ENCODE assay signal across 9 mouse cellular contexts in the genomic region with DNA sequence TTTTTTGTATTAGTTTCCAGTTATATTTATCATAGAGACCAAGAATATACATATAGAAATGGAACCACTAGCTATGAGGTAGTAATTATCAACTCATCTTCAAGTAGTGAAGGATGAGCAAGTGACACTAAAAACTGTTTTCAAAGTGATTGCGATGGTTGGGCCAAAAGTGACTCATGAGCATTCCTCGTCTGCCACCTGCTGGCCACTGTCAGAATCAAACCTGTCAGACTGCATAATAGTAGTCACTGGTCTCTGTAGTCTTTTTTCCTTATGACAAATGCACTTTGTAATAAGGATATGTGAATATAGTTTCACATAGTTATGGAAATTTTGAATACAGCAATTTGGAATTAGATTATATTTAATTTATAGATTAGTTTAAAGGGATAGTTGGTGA. TPM values are rescaled to one million over a fixed set of nuclear protein-coding genes. Genes with fewer than 3 reads are reported as not detected.
DNase-seq lines count a peak whose midpoint lies in the region; ATAC-seq and TF ChIP-seq lines count a peak whose summit lies in the region.
"Had no signal": no experiment of that assay in that cellular context is flagged by ENCODE, and none has a peak within 500 bp of the region (broad histone marks: within the 10 kb centered on the region; RNA-seq: fewer than 3 reads in every experiment).

No protein-coding gene starts in this region.

- TF ChIP-seq RAD21 in MEL (IDR thresholded peaks at IDR 0.05; ENCODE audit: low read depth, low read length): peak; percentile 98

- H3K4me3 ChIP-seq in MEL (ENCODE audit: control insufficient read depth in 1 of 2, insufficient read depth in 1 of 2, low read depth in 2 of 2, low read length in 2 of 2): no peak overlapping the region
- no peak overlapping the region for H3K4me3 ChIP-seq in gastrocnemius, adult 2 months
- H3K4me3 ChIP-seq in liver, embryonic 13.5 days (replicated peaks): no peak overlapping the region
- H3K4me3 ChIP-seq in neural tube, embryonic 14.5 days (ENCODE audit: low read depth, low read length): no peak overlapping the region
- H3K4me3 ChIP-seq: hindbrain, embryonic 15.5 days had no signal

- H3K4me1 ChIP-seq in MEL (ENCODE audit: control insufficient read depth in 1 of 2, insufficient read depth in 2 of 2, low read length in 2 of 2): no peaks in the 10 kb centered on the region
- H3K4me1 ChIP-seq in liver, embryonic 13.5 days (replicated peaks): no peaks in the 10 kb centered on the region
- H3K4me1 ChIP-seq in neural tube, embryonic 14.5 days (ENCODE audit: control insufficient read depth, insufficient read depth, low read length): no peaks in the 10 kb centered on the region
- H3K4me1 ChIP-seq: hindbrain, embryonic 15.5 days had no signal

- TF ChIP-seq POLR2A in MEL (IDR thresholded peaks at IDR 0.05; ENCODE audit: control insufficient read depth in 1 of 2, insufficient read depth in 1 of 2, low read depth in 1 of 2, low read length in 2 of 2, poor library complexity in 1 of 2): no peak

- intact Hi-C loops in gastrocnemius, adult 2 months (cut with DNase I): loop anchor here (2.0 to 5.0 kb wide), 2 partner anchors 248 to 307 kb away; no protein-coding TSS in a partner anchor

- peaks cover 0 to 2% of the 10 kb centered on the region in 2 experiments; a peak in 1 of 4 replicates for H3K36me3 ChIP-seq in MEL (ENCODE audit: control insufficient read depth in 1 of 2, insufficient read depth in 2 of 2, low read length in 2 of 2)
- H3K36me3 ChIP-seq in liver, embryonic 13.5 days: no peaks in the 10 kb centered on the region
- no peaks in the 10 kb centered on the region for H3K36me3 ChIP-seq in neural tube, embryonic 14.5 days (ENCODE audit: control insufficient read depth, insufficient read depth, low read length)
- H3K36me3 ChIP-seq: hindbrain, embryonic 15.5 days had no signal

- H3K4me2 ChIP-seq in liver, embryonic 13.5 days: no peak overlapping the region
- H3K4me2 ChIP-seq in neural tube, embryonic 14.5 days (ENCODE audit: low read depth, low read length): no peak overlapping the region
- H3K4me2 ChIP-seq: hindbrain, embryonic 15.5 days had no signal

- peak; percentile 49 for DNase-seq in CD4-positive helper T cell, adult 2 months (ENCODE audit: low read depth, low spot score)
- DNase-seq in MEL (ENCODE audit: low read depth, low spot score): peak; percentile 79
- peak; percentile 79 to 84 for DNase-seq in cerebellum, postnatal 14 days
- DNase-seq in gastrocnemius, adult 2 months: peak; percentile 62
- peak; percentile 19 to 74 for DNase-seq in kidney, adult 8-10 months
- DNase-seq in liver, embryonic 13.5 days: peak; percentile 30
- peak; percentile 23 for DNase-seq in yolk sac, embryonic 10.5 days (ENCODE audit: low spot score)

- TF ChIP-seq CTCF in MEL (IDR thresholded peaks at IDR 0.05 in 2 of 3, conservative IDR thresholded peaks at IDR 0.05 in 1 of 3; ENCODE audit: control insufficient read depth in 1 of 3, insufficient read depth in 1 of 3, low read depth in 2 of 3, low read length in 3 of 3, poor library complexity in 1 of 3, severe bottlenecking in 1 of 3): peak; percentile 65 to 95 (median 89)
- TF ChIP-seq CTCF in gastrocnemius, adult 2 months (IDR thresholded peaks at IDR 0.05): peak; percentile 79

- ATAC-seq in liver, embryonic 13.5 days (ENCODE audit: low read depth): no peak
- peak; percentile 82 for ATAC-seq in neural tube, embryonic 14.5 days (ENCODE audit: low read depth)

- H3K27ac ChIP-seq in MEL (ENCODE audit: control insufficient read depth, low read depth, low read length): no peak overlapping the region
- H3K27ac ChIP-seq in gastrocnemius, adult 2 months: no peak overlapping the region
- no peak overlapping the region for H3K27ac ChIP-seq in liver, embryonic 13.5 days
- no peak overlapping the region for H3K27ac ChIP-seq in neural tube, embryonic 14.5 days (ENCODE audit: low read depth, low read length)
- H3K27ac ChIP-seq: hindbrain, embryonic 15.5 days had no signal

- no peak for TF ChIP-seq EP300 in MEL (IDR thresholded peaks at IDR 0.05; ENCODE audit: low read depth in 1 of 2, low read length in 2 of 2)

- no peaks in the 10 kb centered on the region for H3K9me3 ChIP-seq in MEL (replicated peaks; ENCODE audit: insufficient read depth, low read length)
- no peaks in the 10 kb centered on the region for H3K9me3 ChIP-seq in liver, embryonic 13.5 days (replicated peaks)
- H3K9me3 ChIP-seq in neural tube, embryonic 14.5 days (ENCODE audit: control insufficient read depth, low read length): no peaks in the 10 kb centered on the region
- H3K9me3 ChIP-seq: hindbrain, embryonic 15.5 days had no signal

- H3K27me3 ChIP-seq in MEL (ENCODE audit: control insufficient read depth in 1 of 2, insufficient read depth in 2 of 2, low read length in 2 of 2): peaks cover 6 to 17% of the 10 kb centered on the region in 2 experiments; a peak in 2 of 4 replicates
- H3K27me3 ChIP-seq in liver, embryonic 13.5 days: peaks cover 15% of the 10 kb centered on the region
- no peaks in the 10 kb centered on the region for H3K27me3 ChIP-seq in neural tube, embryonic 14.5 days (ENCODE audit: control insufficient read depth, insufficient read depth, low read length)

- WGBS in liver, embryonic 13.5 days (ENCODE audit: insufficient replicate concordance): 3% methylated on average over 2 of the region's 2 CpGs
- WGBS in neural tube, embryonic 14.5 days: 1% methylated on average over 2 of the region's 2 CpGs

- no peak overlapping the region for H3K9ac ChIP-seq in MEL (ENCODE audit: control insufficient read depth, low read depth, low read length, poor library complexity, severe bottlenecking)
- no peak overlapping the region for H3K9ac ChIP-seq in liver, embryonic 13.5 days
- no peak overlapping the region for H3K9ac ChIP-seq in neural tube, embryonic 14.5 days (replicated peaks; ENCODE audit: low read depth, low read length)
- H3K9ac ChIP-seq: hindbrain, embryonic 15.5 days had no signal

- no peaks in the 10 kb centered on the region for H3K79me2 ChIP-seq in MEL (ENCODE audit: control insufficient read depth, insufficient read depth, low read length, poor library complexity)

TF ChIP-seq in MEL, 35 proteins besides CTCF, POLR2A, EP300 and RAD21:
- peak; percentile 98 for TF ChIP-seq SMC3 (IDR thresholded peaks at IDR 0.05; ENCODE audit: low read depth, low read length)
- no peak for TF ChIP-seq CHD2 (IDR thresholded peaks at IDR 0.05; ENCODE audit: low read length)
- TF ChIP-seq SIN3A (IDR thresholded peaks at IDR 0.05; ENCODE audit: low read length): 0 out of 2 replicates have a peak, but pooled peaks have one; percentile 24
- no peak for TF ChIP-seq BHLHE40 (IDR thresholded peaks at IDR 0.05; ENCODE audit: borderline replicate concordance, low read depth, low read length)
- peak; percentile 96 for TF ChIP-seq ZC3H11A (IDR thresholded peaks at IDR 0.05; ENCODE audit: low read depth, low read length)
- TF ChIP-seq KAT2A (conservative IDR thresholded peaks at IDR 0.05; ENCODE audit: low read depth, low read length): no peak
- no peak for TF ChIP-seq ELF1 (IDR thresholded peaks at IDR 0.05; ENCODE audit: low read depth, low read length)

RNA-seq across cellular contexts. Expression of a gene that starts 5.3 kb away (rescaled TPM):
- total RNA-seq in MEL (2012; rRNA removed): not detected in 2 replicates
- not detected for polyA plus RNA-seq in MEL (2012; ENCODE audit: insufficient read depth in 1 of 2, insufficient read length in 2 of 2, low read depth in 1 of 2, low replicate concordance in 2 of 2, missing spikeins in 1 of 2)
- not detected for total RNA-seq in gastrocnemius, adult 2 months (2021)
- polyA plus RNA-seq in liver, embryonic 13.5 days (2015; fragmentation: Nextera tagmentation; extraction: Ambion mirVana): not detected in 2 replicates
- polyA plus RNA-seq in neural tube, embryonic 14.5 days (2014; fragmentation: Nextera tagmentation; extraction: Ambion mirVana): not detected in 2 replicates
- polyA plus RNA-seq: hindbrain, embryonic 15.5 days had no signal

RNA-seq across cellular contexts. Expression of a gene that starts 17.9 kb away (rescaled TPM):
- total RNA-seq in MEL (2012; rRNA removed): not detected in 2 replicates
- polyA plus RNA-seq in MEL (2012; ENCODE audit: insufficient read depth in 1 of 2, insufficient read length in 2 of 2, low read depth in 1 of 2, low replicate concordance in 2 of 2, missing spikeins in 1 of 2): not detected
- under 1 TPM in 1 of 2 experiments, not detected in 1; 0.26 TPM for total RNA-seq in gastrocnemius, adult 2 months (2021)
- polyA plus RNA-seq in liver, embryonic 13.5 days (2015; fragmentation: Nextera tagmentation; extraction: Ambion mirVana): 0.78 and 1.5 TPM in 2 replicates
- 0.32 TPM in 1 of 2 replicates, not detected in the other for polyA plus RNA-seq in neural tube, embryonic 14.5 days (2014; fragmentation: Nextera tagmentation; extraction: Ambion mirVana)

RNA-seq across cellular contexts. Expression of a gene that starts 21.9 kb away (rescaled TPM):
- total RNA-seq in MEL (2012; rRNA removed): not detected in 2 replicates
- polyA plus RNA-seq in MEL (2012; ENCODE audit: insufficient read depth in 1 of 2, insufficient read length in 2 of 2, low read depth in 1 of 2, low replicate concordance in 2 of 2, missing spikeins in 1 of 2): not detected
- 1 to 10 TPM; 6.5 to 6.7 TPM for total RNA-seq in gastrocnemius, adult 2 months (2021)
- polyA plus RNA-seq in liver, embryonic 13.5 days (2015; fragmentation: Nextera tagmentation; extraction: Ambion mirVana): 9.7 and 10.0 TPM in 2 replicates
- polyA plus RNA-seq in neural tube, embryonic 14.5 days (2014; fragmentation: Nextera tagmentation; extraction: Ambion mirVana): 98.7 and 108 TPM in 2 replicates

Comparison
In these comparisons a context has a peak if more than half of its experiments do, and no peak if none do; other contexts are left out.
1. DNase-seq: peak in every context shown above with its lines; median percentile 82 in cerebellum, postnatal 14 days; 79 in MEL; 62 in gastrocnemius, adult 2 months; 49 in CD4-positive helper T cell, adult 2 months; 46 in kidney, adult 8-10 months; 30 in liver, embryonic 13.5 days; 23 in yolk sac, embryonic 10.5 days.
2. RNA of a gene that starts 21.9 kb away (polyA plus RNA-seq): 98.7 to 108 TPM in neural tube, embryonic 14.5 days and 9.7 to 10.0 TPM in liver, embryonic 13.5 days; not detected in MEL; every median in the first group is over 10 times any median in the second.